Mouse (Mus musculus) gonadal fat pad, adult 2 months (tissue): ENCODE results near the gene Prpf3. TPM values are rescaled to one million over a fixed set of nuclear protein-coding genes. Genes with fewer than 3 reads are reported as not detected.
"Not testable (repeated sequence)": the region's sequence is repeated elsewhere in the genome, so short reads cannot be mapped to it uniquely, and the experiment has no call there.

Experiments used
- DNase-seq: peaks from one replicate; pipeline ENCODE4 v3.0.0-alpha.2; 2012; ENCODE audit warnings: low read depth
- polyA plus RNA-seq: library from polyadenylated mRNA; depleted of rRNA; stranded (reverse); fragments of >200 nt; gene quantifications from 2 replicates; pipeline ENCODE4 v1.2.3, GENCODE M21; 2012; rRNA removed

Prpf3 gene
- polyA plus RNA-seq, 1 experiment: 11.6 TPM

DNA sequence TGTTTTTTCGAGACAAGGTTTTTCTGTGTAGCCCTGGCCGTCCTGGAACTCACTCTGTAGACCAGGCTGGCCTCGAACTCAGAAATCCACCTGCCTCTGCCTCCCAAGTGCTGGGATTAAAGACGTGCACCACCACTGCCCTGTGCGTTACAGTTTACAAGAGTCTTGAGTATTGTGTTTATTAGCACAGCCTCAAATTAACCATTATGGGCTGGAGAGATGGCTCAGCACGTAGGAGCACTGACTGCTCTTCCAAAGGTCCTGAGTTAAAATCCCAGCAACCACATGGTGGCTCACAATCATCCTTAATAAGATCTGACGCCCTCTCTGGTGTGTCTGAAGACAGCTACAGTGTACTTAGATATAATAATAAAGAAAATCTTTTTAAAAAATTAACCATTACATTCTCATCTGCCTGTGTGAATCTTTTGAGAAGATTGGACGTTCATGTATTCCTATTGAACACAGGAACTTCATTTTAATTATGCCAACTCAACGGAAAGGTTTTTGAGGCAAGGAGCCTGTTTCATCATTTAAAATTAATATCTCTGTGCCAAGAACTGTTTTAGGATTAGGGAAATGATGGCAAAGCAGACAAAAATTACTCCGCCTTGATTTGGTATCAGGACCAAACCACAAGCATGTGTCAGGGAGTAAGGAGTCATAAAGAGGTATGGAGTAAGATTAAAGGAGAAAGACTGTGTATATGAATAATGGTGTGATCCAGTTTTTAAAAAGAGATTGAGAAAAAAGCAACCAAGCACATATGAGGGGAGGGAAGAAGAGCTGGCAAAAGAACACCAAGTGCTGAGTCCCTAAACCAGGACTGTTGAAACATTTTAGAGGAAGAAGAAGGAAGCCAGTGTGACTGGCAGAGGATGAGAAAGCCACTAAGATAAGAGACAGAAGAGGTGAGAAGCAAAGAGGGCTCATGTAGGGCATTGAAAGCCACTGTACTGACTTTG lies 35.4 kb downstream of the Prpf3 start:
- DNase-seq: no peak

DNA sequence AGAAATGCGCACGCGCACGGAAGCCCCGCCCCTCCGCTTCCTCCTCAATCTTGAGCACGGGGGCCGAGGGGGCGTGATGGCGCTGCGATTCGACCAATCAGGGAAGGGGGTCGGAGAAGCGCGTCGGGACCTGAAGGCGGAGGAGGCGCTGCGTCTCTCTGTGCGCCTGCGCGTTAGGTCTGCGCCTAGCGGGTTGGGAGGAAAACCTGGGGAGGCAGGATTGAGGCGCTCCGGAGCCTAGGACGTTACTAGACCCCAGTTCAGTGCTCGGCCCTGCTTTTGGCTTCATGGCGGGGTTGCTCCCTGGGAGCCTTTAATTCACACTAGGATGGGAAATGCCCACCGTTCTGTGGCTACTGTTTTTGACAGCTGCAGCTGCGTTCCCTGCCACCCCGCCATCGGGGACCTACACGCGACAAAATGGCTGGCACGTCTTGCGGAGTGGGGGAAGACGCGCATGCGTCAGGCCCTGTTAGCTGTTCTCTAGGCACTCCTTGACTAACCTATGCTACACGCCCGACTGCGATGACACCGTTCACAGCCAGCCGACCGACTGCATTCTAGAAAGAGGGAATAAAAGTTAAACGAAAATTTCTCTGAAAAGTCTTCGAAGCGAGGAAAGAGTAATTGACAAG lies 36.2 kb downstream of the Prpf3 start:
- peak; percentile 82 for DNase-seq

DNA sequence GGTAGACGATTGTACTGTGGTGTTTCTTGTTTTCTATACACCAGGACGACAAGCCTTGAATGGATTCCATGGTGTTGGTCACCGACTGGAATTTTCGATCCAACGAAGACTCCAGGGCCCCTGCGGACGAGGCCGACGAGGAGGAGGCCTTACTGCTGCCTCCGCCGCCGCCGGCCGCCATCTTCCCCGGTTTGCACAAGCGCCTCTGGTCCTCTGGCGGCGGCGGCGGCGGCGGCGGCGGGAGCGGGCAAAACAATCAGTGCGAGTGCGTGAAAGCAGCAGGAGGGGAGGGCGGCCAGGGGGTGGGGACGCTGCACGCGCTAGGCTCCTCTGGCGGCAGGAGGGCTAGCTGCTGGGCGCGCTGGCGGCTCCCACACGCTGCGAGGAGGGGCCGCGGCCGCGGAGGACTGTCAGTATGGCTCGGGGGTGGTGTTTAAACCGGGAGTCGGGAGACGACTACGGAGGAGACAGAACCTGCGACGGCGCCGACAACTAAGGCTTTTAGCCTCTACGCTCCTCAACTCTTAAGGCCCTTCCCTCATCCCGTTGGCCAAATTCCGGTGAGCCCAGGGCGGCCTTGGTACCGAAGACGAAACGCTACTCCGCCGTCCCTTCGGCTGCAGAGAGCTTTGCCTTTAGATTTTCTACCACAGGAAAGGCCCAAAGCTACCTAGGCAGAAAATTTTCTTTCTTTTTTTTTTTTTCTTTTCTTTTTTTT lies 37.0 kb downstream of the Prpf3 start, which contains the start of gene Rprd2:
Gene Rprd2 (minus strand): TSS at position 293 of the 718 bp plus-strand sequence.
- DNase-seq: no peak

DNA sequence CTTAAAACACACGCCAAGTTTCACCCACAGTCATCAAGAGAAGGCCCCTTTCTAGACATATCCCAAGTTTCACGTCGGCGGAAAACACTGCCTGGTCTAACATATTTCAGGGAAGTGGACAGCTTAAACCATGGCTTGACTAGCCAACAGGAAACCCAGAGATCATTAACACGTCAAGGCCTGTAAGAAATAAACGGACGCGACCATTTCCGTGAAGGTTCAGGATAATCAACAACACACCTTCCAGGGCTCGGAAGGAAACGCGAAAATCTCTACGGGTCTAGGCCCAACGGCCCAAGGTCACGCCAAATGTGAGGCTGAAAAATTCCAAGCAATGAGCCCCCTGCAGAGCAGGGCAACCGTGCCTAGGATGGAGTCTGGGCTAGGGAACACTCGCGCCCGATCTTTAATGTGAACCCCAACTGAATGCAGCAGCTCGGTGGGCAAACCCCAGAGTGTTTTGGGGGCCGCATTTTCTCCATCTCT lies 37.6 kb downstream of the Prpf3 start:
- DNase-seq: no peak

DNA sequence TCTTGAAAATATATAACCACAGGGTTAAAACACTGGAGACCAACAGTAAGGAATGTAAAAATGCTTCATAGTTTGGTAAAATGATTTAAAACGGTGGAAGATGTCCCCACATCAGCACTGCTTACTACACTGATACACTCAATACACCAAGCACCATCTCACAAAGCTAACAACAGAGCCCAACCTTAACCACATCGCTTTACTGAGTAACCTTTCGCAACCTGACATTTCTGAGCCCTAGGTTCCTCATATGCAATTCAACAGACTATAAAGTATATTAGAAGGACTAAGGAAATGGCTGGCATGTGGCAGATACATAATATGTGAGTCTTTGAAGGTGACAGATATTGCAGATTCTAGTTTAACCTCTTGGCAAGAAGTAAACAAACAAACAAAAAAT lies 39.0 kb downstream of the Prpf3 start:
- DNase-seq: no peak

DNA sequence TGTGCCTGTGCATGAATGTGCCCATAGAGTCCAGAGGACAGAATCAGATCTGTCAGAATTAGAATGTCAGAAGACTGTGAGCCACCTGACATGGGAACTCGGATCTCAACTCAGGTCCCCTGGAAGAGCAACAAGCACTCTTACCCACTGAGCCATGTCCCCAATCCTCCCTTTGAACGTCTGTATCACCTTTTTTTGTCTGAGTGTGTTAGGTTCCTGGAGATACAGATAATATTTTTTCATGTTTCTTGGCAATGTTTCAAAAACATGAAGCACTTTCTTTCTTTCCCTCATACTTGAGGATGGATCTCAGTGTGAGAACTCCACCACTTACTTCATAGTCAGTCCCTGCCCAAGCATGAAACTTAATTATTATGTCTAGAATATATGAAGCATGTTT lies 47.3 kb downstream of the Prpf3 start:
- DNase-seq: no peak

DNA sequence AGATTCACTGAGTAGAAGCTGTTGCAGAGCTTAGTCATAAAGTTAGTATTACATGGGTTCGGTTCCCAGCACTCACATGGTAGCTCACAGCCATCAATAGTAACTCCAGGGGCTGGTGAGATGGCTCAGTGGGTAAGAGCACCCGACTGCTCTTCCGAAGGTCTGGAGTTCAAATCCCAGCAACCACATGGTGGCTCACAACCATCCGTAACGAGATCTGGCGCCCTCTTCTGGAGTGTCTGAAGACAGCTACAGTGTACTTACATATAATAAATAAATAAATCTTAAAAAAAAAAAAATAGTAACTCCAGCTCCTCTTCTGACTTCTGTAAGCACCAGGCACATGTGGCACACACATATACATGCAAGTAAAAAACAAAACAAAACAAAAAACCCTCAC lies 48.1 kb downstream of the Prpf3 start:
- DNase-seq: not testable (repeated sequence)

DNA sequence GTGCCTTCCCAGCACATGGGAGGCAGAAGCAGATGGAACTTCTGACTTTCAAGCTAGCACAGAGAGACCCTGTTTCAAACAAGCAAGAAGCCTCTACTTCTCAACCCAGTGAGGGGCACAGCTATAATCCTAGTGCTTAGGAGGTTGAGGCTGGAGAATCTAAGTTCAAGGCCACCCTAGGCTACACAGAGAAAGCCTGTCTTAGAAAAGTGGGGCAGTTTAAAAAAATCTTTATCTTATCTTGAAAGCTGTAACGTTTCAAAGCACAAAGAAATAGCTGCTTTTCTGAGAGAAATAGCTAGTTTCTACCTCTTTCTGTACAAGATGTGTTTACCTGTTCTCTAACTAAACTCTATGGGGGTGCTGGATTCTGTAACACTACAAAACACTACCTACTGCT lies 49.0 kb downstream of the Prpf3 start:
- DNase-seq: no peak

DNA sequence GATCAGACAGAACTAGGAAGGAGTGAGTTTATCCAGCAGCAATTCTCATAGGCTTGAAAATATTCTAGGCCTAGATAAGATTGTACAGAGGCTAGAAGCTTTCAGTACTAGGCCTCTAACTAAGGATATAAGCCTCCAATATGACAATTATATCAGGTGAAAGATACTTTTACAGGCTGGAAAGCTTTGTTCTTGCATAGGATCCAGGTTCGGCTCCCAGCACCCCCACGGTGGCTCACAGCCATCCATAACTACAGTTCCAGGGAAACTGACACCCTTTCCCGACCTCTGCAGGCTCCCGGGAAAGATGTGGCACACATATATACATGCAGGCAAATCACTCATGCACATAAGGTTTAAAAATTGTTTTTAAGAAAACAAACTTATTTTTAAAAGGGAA lies 51.8 kb downstream of the Prpf3 start:
- no peak for DNase-seq

DNA sequence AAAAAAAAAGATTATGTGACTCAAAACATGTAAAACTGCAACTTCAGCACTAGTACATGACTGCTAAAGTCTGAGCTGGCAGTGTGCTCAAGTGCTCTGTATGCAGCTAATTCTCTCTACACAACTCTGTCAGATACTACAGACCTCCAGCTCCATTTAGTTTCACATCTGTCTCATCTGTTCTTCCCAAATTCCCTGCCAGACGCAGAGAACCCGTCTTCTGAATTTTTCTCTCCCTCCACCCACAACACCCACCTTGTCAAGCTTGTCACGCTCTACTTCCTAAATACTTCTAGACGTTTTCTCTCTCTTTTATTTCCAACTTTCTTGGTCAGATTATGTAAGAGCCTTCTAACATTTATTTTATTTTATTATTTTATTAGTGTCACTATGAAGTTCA lies 56.9 kb downstream of the Prpf3 start:
- no peak for DNase-seq

DNA sequence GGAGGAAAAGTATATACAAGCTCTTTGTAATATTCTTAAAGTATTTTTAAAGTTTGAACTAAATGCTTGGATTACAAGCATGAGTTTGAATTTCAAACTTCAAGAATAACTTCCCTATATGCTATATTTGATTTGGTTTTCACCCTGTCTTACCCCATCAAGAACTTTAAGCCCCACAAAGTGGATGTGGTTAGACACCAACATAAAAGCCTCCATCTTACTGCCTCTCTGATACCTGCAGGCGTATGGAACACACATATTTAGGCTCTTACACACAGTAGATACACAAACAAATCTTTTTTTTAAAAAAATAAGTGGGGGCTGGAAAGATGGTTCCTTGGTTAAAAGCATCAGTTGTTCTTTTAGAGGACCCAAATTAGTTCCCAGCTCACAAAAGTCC lies 61.4 kb downstream of the Prpf3 start:
- DNase-seq: no peak

DNA sequence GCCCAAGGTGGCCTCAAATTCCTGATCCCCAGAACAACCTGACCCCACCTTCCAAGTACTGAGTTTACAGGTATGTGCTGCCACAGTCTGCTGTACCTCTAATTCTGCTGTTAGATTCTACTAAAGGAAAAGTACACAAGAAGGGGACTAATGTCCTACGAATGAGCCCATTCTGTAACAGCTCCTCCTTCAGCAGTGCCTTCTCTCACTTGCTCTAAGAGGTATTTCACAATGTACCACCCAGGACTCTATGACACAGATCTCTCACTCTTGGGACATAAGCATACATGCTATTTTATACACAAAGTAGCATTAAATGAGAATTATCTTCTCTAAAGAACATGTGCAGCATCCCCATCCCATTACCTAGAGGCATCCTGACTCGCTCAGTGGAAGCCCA lies 62.0 kb downstream of the Prpf3 start:
- no peak for DNase-seq

DNA sequence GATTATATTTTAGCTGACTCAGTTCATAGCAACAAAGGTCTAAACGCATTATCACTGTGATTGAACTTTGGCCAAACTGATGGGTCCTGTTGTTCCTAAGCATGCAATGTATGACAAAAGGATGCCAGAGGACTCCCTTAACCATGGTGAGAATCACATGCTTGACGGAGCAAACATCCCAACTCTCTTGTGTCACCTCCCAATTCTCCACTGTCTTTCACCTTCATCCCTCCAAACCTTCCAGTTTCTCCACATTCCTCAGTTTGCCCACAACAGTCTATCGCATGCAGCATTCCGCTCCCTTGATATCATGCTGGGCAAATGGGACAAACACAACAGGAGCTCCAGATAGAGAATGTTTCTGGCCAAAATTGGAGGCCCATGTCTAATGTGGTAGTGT lies 70.2 kb downstream of the Prpf3 start:
- DNase-seq: no peak

Other genes starting within 250 kb of the Prpf3 start
- 14.6 and 19.8 TPM in 2 replicates for gene Ensa, start 230.9 kb downstream of the Prpf3 start, polyA plus RNA-seq
- 27.3 and 42.5 TPM in 2 replicates for gene Mcl1, start 197.1 kb downstream of the Prpf3 start, polyA plus RNA-seq
- 12.5 and 15.3 TPM in 2 replicates for gene Adamtsl4, start 168.0 kb downstream of the Prpf3 start, polyA plus RNA-seq
- gene Ecm1, start 116.3 kb downstream of the Prpf3 start, polyA plus RNA-seq: 504 and 611 TPM in 2 replicates
- gene Tars2, start 95.7 kb downstream of the Prpf3 start, polyA plus RNA-seq: 25.2 and 31.4 TPM in 2 replicates
- 11.1 and 16.2 TPM in 2 replicates for gene Rprd2, start 37.0 kb downstream of the Prpf3 start, polyA plus RNA-seq
- 87.1 and 129 TPM in 2 replicates for gene Mrps21, start 15.6 kb upstream of the Prpf3 start, polyA plus RNA-seq
- gene Ciart, start 26.4 kb upstream of the Prpf3 start, polyA plus RNA-seq: 8.7 and 9.0 TPM in 2 replicates
- gene BC028528, start 36.1 kb upstream of the Prpf3 start, polyA plus RNA-seq: 9.5 and 14.8 TPM in 2 replicates
- gene Aph1a, start 38.1 kb upstream of the Prpf3 start, polyA plus RNA-seq: 125 and 127 TPM in 2 replicates
- 12.9 and 14.1 TPM in 2 replicates for gene Car14, start 48.8 kb upstream of the Prpf3 start, polyA plus RNA-seq
- 13.1 and 28.1 TPM in 2 replicates for gene Anp32e, start 73.4 kb upstream of the Prpf3 start, polyA plus RNA-seq
- gene Plekho1, start 140.1 kb upstream of the Prpf3 start, polyA plus RNA-seq: 36.6 and 46.3 TPM in 2 replicates
- gene Vps45, start 202.6 kb upstream of the Prpf3 start, polyA plus RNA-seq: 11.7 and 12.2 TPM in 2 replicates
- gene Otud7b, start 248.6 kb upstream of the Prpf3 start, polyA plus RNA-seq: 9.8 and 14.9 TPM in 2 replicates